Mouse (Mus musculus) cerebellum, adult 18-20 months (tissue): ENCODE measurements around the gene Dph6.
"Not testable (repeated sequence)": the region's sequence is repeated elsewhere in the genome, so short reads cannot be mapped to it uniquely, and the experiment has no call there.

Experiments
- DNase-seq, 2 experiments: peaks; one replicate each; pipeline ENCODE4 v3.0.0; 2021

The Dph6 gene

GRCm38 (mm10) chr2:114654365-114655239, at the start of gene Dph6:
TSS of gene Dph6 (minus strand) at chr2:114654964.
- DNase-seq: peak; percentile 81 to 91

DNA sequence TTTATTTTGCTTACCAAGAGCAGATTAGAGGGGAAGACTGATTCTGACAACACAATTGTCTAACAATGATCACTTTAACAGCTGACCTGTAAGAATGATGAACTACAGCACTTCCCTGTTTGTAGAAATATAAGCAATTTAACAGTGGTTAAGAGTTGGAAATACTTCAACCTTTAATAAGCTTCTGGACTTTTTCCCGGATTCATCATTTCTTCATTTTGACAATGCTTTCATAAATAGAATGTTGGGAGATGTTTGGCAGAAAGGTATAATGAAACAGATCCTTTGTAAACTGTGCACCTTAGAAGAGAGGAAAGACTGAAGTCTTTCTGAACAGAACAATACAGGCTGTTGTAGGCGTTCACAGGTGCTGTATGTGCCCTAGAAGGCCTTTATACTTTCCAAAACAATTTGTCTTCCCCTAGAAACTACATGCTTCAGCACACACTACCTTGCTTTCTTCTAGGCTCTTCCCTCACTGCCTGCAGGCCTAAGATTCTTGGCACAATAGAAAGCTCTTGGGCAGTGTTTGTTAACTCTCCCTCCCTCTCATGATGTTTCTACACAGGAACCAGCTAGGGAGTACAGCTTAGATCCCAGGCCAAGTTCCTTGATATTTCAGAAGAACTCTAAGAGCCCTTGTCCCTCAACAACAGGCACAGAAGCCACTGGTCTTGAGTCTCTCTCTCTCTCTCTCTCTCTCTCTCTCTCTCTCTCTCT, 46.4 kb upstream of the Dph6 start:
- no peak for DNase-seq

DNA sequence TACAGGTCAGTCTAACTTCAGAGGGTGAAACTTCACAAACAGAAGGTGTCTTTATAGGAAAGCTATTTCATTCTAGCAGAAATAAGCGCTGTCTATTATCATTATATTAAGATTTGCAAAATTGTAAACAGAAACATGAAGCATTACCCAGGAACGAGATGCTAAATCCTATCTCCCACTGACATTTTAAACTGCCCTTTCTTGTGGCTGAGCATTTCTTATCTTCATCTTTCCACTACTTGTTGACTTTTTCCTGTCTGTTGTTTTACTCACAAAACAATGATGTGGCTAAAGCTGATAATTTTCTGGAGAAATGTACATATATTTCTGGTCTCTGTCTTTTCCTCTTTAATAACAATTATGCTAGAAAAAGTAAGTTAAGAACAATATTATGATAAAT, 36.8 kb upstream of the Dph6 start:
- DNase-seq: no peak

DNA sequence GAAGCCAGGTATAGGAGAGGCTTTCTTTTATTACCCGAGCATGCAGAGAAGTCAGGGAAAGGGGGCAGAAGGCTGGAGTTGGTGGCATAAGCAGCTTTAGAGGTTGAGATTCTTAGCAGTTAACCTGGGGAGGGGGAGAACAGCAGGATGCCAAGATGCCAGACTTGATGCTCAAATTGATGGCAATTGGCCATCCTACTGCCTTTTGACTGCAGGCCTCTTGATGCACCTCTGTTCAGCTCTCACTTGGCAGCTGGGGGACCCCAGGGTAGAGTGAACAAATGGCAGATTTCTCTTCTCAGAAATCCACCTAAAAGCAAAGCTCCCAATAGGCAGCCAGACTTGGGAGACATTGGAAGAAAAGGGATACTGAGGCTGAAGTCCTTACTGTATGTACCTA, 32.7 kb upstream of the Dph6 start:
- DNase-seq: no peak

DNA sequence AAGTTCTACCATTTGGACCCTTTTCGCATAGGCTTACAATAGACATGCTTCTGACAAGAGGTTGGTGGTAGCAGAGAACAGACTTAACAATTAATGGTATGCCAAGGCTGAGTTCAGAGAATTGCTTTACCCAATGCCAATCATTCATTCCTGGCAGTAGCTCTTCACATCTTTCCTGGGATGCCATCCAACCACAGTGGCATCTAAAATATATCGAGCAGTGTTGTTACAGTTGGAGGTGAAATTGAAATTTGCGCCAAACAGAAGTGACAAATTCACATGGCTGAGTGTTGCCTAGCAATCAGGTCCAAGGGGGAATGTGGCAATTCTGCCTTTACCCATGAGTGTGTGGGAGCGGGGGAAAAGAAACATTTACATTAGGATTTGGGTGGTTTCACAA, 32.3 kb upstream of the Dph6 start:
- DNase-seq: no peak

GRCm38 (mm10) chr2:114673831-114674230, 19.1 kb upstream of the Dph6 start:
- no peak for DNase-seq

DNA sequence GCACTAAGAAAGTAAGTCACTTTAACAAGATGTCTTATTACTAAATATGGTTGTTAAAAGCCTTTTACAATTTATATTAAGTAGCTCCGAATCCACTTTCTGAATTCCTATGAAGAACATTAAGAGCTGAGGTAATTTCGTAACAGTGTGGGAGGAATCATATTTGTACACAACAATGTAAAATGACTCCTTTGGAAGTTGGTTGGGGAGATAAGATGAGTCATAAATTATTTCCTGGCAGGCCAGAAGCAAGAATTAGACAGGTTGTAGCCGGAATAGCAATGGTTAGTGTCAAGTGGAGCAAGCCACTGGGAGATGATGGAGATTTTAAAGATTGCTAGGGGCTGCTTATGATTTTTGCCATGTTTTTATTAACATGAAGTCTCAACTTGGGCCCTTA, 16.2 kb upstream of the Dph6 start:
- no peak for DNase-seq

GRCm38 (mm10) chr2:114658954-114659353, 4.2 kb upstream of the Dph6 start:
- DNase-seq: no peak

GRCm38 (mm10) chr2:114646240-114646639, 8.5 kb downstream of the Dph6 start:
- DNase-seq: no peak

DNA sequence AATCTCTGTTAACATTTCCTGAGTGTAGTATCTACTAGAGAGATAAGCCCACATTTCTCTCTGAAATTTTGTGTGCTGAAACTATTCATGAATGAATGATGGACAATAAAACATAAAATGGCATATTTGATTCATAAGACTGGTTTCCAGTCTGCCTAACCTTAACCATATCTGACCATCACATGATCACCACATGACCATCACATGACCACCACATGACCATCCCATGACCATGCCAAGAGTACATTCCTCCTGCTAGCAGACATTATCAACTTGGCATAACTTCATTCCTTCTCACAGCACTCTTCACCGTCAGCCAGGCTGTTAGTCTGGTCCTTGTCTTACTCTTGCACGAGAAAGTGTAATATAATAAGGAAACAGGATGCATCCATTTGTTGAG, 10.9 kb downstream of the Dph6 start:
- no peak for DNase-seq

DNA sequence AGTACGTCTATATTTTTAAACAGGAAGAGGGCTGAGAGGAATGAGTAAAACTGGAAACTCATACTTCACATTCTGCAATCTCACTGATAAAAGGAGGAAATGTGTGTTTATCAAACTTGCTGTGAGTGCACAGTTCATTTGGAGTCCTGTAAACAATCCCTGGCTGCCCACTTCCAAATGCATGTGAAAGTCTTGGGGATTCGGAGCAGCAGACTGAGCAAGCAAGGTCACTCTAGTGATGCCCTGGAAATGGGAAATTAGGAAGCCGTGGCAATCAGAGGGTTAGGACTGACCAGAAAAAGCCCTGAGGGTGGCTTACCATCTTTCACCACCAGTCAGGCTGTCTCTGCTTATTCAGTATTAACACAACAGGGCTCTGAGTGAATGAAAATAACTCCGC, 30.1 kb downstream of the Dph6 start:
- no peak for DNase-seq

DNA sequence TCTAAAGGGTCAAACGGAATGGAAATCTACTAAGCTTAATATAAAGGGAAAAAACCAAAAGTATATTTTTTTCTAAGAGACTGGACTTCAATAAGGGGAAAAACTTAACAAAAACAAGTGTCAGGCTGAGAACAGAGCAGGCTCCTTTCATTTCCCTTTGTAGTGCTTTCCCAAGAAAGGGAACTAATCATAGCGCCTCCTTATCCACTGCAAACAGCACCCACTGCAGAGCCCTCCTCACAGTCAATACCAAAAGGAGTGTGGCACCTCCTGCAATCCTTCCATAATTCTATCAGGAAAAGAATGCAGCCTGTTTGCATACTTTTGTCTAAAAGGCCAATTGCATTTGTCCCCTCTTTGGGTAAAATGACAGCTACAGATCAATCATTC, 32.2 kb downstream of the Dph6 start:
- DNase-seq: no peak

GRCm38 (mm10) chr2:114621781-114622549, 32.8 kb downstream of the Dph6 start:
- no peak for DNase-seq

- no peak for DNase-seq
Observed at GRCm38 (mm10) chr2:114611576-114611975, 43.2 kb downstream of the Dph6 start.

DNA sequence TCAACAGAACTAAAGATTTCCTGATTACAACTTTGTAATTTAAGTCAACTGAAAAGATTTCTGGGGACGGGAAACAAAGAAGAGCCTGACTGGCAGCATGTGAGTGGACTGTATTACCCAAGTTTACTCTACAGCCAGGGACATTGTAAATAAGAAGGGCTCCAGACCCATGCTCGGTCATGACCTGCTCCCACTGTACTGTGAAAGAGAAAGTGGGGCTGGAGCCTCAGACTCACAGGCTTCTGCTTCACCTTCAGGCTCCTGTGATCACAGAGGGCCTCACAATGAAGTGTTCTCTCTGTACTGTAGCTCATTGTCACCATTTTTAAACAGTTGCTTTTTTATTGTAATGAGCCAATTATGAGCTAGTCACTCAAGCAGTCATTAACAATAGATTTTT, 44.7 kb downstream of the Dph6 start:
- no peak for DNase-seq

GRCm38 (mm10) chr2:114605202-114605601, 49.6 kb downstream of the Dph6 start:
- not testable (repeated sequence) for DNase-seq

DNA sequence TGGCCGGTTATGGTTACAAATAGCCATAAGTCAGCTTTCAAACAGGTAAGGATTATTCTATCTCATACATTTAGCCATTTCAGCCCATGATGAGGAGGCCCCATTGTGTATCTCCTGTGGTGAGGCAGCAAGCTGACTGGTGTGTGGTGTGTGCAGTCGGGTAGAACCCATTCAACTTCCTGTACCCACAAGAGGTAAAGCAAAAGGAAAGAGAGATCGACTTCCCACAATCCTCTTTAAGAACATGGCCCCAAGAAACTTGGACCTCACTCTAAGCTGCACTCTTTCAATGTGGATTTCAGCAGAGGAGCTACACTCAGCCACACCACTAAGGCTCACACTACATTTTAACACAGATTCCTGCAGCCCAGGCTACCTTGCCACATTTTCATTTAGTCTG, 53.6 kb downstream of the Dph6 start:
- no peak for DNase-seq

GRCm38 (mm10) chr2:114599793-114600192, 55.0 kb downstream of the Dph6 start:
- no peak for DNase-seq

- DNase-seq: no peak
Observed at GRCm38 (mm10) chr2:114593393-114593792, 61.4 kb downstream of the Dph6 start.

DNA sequence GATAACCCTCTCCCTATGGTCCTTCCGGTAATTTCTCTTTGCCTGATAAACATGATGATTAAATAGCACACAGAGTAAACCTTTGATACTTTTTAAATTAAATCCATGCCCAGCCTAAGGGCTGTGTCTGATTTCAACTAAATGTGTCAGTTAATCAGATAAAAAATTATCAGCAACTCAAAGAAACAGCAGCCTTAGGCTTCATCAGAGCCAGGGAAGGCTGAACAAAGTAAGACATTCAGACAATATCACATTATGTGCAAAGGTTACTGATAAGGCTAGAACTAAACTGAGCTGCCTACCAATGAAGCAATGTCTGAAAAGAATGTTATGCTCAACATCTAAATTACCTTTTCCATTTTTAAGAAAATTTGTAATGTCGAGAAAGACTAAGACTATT, 74.0 kb downstream of the Dph6 start:
- DNase-seq: no peak

GRCm38 (mm10) chr2:114543000-114543622, 111.7 kb downstream of the Dph6 start:
- no peak for DNase-seq

DNA sequence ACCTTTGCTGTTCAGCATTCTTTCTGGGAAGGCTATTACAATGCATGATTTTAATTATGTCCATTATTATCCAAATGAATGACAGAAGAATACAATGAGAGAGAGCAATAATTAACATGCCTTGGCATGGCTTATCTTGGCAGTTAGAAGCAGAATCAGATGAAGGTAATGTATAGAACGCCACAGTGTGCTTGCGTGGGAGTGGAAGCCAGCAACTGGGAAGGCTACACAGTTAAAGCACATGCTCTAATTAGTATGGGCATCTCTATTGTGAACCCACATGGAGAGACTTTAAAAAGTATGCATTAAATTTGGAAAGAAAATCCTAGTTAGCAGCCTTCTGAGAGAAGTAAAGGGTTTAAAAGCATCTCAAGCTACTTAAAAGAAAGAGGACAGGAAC, 112.4 kb downstream of the Dph6 start:
- DNase-seq: no peak

DNA sequence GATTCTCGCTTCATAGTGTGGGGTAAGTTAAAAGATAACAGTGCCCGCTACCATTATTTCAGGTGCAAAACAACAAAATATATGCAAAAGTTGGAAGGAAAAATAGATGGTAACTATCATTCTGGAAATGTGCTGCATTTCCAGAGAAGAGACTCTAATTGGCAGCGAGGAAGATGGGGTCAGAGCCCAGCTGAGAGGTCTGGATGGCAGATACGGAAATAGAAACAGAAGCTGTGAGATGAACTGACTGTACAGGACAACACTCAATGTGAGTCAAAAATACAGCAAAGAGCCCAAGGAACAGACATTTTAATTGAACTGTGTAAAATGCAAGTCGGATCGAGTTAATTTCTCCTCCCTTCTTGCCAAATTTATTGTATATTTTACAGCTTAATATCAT, 114.3 kb downstream of the Dph6 start:
- DNase-seq: peak; percentile 11 to 22
